Mouse (Mus musculus) limb, embryonic 15.5 days (tissue): ENCODE data around the gene Rnf111. TPM values are rescaled to one million over a fixed set of nuclear protein-coding genes. Genes with fewer than 3 reads are reported as not detected.
A peak's percentile ranks its signal among the peaks of the same experiment; 100 is the strongest.
"Not testable (repeated sequence)": the region's sequence is repeated elsewhere in the genome, so short reads cannot be mapped to it uniquely, and the experiment has no call there.

Experiments used
- ATAC-seq: fragments of 200-750 bp; cut with Nextera tagmentation; 2 replicates; pipeline ENCODE4 v1.8.0; 2017; ENCODE audit warnings: low read depth, moderate TSS enrichment; ENCODE audit not compliant: insufficient number of reproducible peaks, low FRiP score, low TSS enrichment
- H3K27ac ChIP-seq: fragments of 300-500 bp; sonication (generic); 2 replicates; pipeline ENCODE4 v1.5.1; 2015; ENCODE audit warnings: moderate library complexity, mild to moderate bottlenecking, inconsistent platforms
- H3K27me3 ChIP-seq: fragments of 300-500 bp; sonication (generic); 2 replicates; pipeline ENCODE4 v1.6.1; 2015; ENCODE audit warnings: inconsistent platforms
- H3K36me3 ChIP-seq: fragments of 300-500 bp; sonication (generic); 2 replicates; pipeline ENCODE4 v1.6.1; 2015; ENCODE audit warnings: inconsistent platforms
- H3K4me1 ChIP-seq: fragments of 300-500 bp; sonication (generic); 2 replicates; pipeline ENCODE4 v1.6.1; 2015; ENCODE audit warnings: inconsistent platforms
- H3K4me2 ChIP-seq: fragments of 300-500 bp; sonication (generic); 2 replicates; pipeline ENCODE4 v1.6.1; 2015; ENCODE audit warnings: mild to moderate bottlenecking, inconsistent platforms
- H3K4me3 ChIP-seq: fragments of 300-500 bp; sonication (generic); 2 replicates; pipeline ENCODE4 v1.5.1; 2015; ENCODE audit warnings: mild to moderate bottlenecking, inconsistent platforms
- H3K9ac ChIP-seq: fragments of 300-500 bp; sonication (generic); 2 replicates; pipeline ENCODE4 v1.6.1; 2015; ENCODE audit warnings: inconsistent platforms
- H3K9me3 ChIP-seq: fragments of 300-500 bp; sonication (generic); 2 replicates; pipeline ENCODE4 v1.6.1; 2016; ENCODE audit warnings: inconsistent platforms
- WGBS: fragments of 180-500 bp; shearing (Covaris S2); methylation state at CpG from one replicate; pipeline ENCODE4 v1.1.7; 2015; 5-methylcytosine and 5-hydroxymethylcytosine counted together
- polyA plus RNA-seq: library from polyadenylated mRNA; unstranded; fragments of >200 nt; fragmentation: Nextera tagmentation; extraction: Ambion mirVana; gene quantifications from 2 replicates; pipeline ENCODE4 v1.2.1, GENCODE M21; 2015

Rnf111 gene
- polyA plus RNA-seq, result 22.8 and 25.5 TPM in 2 replicates

DNA sequence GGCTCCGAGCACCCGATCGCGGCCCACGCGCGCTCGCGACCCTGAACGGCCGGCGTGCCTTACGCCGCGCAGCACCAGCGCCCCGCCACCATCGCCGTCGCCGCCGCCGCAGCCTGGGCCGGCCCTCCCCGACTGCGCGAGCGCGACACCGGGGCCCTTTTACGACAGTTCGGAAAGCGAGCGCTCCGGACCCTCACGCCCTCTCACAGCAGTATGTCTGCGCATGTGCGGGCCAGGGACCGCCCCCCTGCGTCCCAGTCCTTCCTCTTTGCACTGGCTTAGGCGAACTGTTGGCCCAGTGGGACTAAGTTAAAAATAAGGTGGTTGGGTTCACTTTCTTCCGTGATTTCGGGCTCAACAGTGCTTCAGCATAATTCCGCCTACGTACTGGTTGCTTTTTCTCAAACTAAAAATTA lies at the start of gene Rnf111:
TSS of gene Rnf111 (minus strand) at position 100 of the 416 bp plus-strand sequence.
- Histone ChIP-seq H3K4me1 (peaks cover 8% of the 10 kb centered on the region), H3K36me3 (peaks cover 3% of the 10 kb centered on the region), H3K4me2 (peak within 1 kb of the TSS; percentile 50), H3K9ac (peak within 1 kb of the TSS; percentile 98), H3K27me3 (no peaks in the 10 kb centered on the region), H3K9me3 (no peaks in the 10 kb centered on the region), H3K27ac (peak within 1 kb of the TSS; percentile 99), H3K4me3 (peak within 1 kb of the TSS; percentile 98)
- ATAC-seq, result peak; percentile 94
- WGBS, result under 1% methylated on average over 39 of the region's 45 CpGs

DNA sequence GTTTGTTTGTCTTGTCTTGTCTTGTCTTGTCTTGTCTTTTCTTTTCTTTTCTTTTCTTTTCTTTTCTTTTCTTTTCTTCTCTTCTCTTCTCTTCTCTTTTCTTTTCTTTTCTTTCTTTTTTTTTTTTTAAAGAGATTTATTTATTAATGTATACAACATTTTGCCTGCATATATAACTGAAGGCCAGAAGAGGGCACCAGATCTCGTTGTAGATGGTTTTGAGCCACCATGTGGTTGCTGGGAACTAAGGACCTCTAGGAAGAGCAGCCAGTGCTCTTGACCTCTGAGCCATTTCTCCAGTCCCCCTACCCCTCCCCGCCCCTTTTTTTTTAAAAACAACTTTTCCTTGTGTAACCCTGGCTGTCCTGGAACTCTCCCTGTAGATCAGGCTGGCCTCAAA lies 48.7 kb upstream of the Rnf111 start:
- not testable (repeated sequence) for H3K27ac ChIP-seq, H3K4me3 ChIP-seq, H3K4me1 ChIP-seq, H3K9me3 ChIP-seq, H3K9ac ChIP-seq, H3K4me2 ChIP-seq, ATAC-seq, H3K27me3 ChIP-seq
- WGBS, result 95% methylated on average over 2 of the region's 2 CpGs
- H3K36me3 ChIP-seq, result peaks cover 25% of the 10 kb centered on the region

DNA sequence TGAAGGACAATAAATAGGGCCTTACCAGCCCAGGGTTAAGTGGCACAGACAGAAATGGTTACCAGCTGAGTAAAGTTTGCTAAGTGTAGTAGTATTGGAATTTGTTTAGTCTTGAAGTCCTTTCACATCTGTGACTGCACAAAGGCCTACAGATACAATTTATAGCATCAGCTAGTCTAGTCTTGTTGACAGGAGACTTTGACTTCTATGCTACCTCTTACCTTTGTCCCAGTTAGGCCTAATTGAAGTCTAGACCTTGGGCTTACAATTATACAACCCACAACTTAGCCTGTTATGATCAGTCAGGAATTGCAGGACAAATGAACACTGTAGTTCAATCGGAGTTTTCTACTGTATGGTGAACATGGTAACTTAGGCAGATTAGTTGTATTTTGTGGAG lies 48.0 kb upstream of the Rnf111 start:
- Histone ChIP-seq H3K4me3 (no peak overlapping the region), H3K4me1 (no peaks in the 10 kb centered on the region), H3K36me3 (peaks cover 25% of the 10 kb centered on the region), H3K9me3 (0 out of 2 replicates have a peak, but pooled peaks cover 3% of the 10 kb centered on the region), H3K27me3 (no peaks in the 10 kb centered on the region), H3K9ac (no peak overlapping the region), H3K27ac (no peak overlapping the region), H3K4me2 (no peak overlapping the region)
- ATAC-seq, result no peak
- WGBS, result 92% methylated on average over 1 of the region's 1 CpGs

DNA sequence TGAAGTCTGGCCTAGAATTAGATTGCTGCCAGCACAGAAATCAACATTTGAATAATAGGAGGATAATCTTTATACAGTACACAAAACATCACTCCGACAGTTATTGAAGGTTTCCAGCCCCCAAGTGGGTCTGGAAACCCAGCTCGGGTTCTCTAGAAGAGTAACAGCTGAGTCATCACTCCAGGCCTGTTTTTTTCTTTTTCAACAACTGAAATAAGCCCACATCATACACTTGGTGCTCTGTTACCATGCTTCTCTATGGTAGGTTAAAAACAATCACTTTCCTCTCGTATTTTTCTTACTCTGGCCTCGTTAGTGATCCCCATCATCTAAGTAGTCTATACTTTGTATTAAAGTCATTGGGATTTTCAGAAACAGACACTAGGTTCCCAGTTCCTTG lies 44.8 kb upstream of the Rnf111 start:
- peaks cover 19% of the 10 kb centered on the region for H3K36me3 ChIP-seq
- no peak overlapping the region for H3K27ac ChIP-seq
- H3K9me3 ChIP-seq, result 0 out of 2 replicates have a peak, but pooled peaks cover 3% of the 10 kb centered on the region
- H3K4me2 ChIP-seq, result no peak overlapping the region
- no peaks in the 10 kb centered on the region for H3K27me3 ChIP-seq
- H3K4me1 ChIP-seq, result 0 out of 2 replicates have a peak, but pooled peaks cover 5% of the 10 kb centered on the region
- no peak overlapping the region for H3K4me3 ChIP-seq
- no peak for ATAC-seq
- H3K9ac ChIP-seq, result no peak overlapping the region
- WGBS, result 78% methylated on average over 4 of the region's 4 CpGs

DNA sequence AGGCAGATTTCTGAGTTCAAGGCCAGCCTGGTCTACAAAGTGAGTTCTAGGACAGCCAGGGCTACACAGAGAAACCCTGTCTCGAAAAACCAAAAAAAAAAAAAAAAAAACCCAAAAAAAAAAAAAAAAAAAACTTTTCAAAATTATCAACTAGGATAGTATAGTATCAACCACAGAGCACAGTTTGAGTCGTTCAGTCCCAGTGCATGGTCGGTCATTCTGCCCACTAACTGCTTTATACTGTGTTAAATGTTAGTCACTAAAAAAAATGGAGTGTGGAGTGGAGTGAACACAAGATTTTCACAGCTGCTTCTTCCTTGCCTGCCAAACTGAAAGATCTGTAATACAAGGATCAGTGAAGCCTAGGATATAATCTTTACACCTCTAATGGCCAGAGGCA lies 43.1 kb upstream of the Rnf111 start:
- not testable (repeated sequence) for H3K4me2 ChIP-seq, H3K9ac ChIP-seq, H3K27me3 ChIP-seq, ATAC-seq, H3K4me1 ChIP-seq, H3K9me3 ChIP-seq, H3K4me3 ChIP-seq, H3K36me3 ChIP-seq, H3K27ac ChIP-seq
- 87% methylated on average over 3 of the region's 3 CpGs for WGBS

DNA sequence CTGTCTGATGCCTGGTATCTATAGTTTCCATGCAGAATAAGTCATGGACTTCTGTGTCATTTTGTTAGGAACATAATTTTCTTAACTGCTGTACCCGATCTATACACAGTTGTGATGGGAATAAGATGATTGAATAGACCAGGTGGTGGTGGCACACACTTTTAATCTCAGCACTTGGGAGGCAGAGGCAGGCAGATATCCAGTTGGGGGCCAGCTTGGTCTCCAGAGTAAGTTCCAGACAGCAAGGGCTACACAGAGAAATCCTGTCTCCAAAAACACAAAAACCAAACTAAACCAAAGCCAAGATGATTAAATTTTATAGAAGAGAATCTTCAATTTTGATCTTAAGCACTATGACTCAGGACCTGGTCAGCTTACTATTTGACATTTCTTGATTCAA lies 41.3 kb upstream of the Rnf111 start:
- H3K27me3 ChIP-seq, result no peaks in the 10 kb centered on the region
- 63% methylated on average over 1 of the region's 1 CpGs for WGBS
- no peak overlapping the region for H3K27ac ChIP-seq
- no peak overlapping the region for H3K4me2 ChIP-seq
- no peak overlapping the region for H3K4me3 ChIP-seq
- peaks cover under 1% of the 10 kb centered on the region; the same call in 1 of the 2 replicates for H3K36me3 ChIP-seq
- no peak overlapping the region for H3K9ac ChIP-seq
- H3K9me3 ChIP-seq, result no peaks in the 10 kb centered on the region
- ATAC-seq, result no peak
- peaks cover 13% of the 10 kb centered on the region for H3K4me1 ChIP-seq

DNA sequence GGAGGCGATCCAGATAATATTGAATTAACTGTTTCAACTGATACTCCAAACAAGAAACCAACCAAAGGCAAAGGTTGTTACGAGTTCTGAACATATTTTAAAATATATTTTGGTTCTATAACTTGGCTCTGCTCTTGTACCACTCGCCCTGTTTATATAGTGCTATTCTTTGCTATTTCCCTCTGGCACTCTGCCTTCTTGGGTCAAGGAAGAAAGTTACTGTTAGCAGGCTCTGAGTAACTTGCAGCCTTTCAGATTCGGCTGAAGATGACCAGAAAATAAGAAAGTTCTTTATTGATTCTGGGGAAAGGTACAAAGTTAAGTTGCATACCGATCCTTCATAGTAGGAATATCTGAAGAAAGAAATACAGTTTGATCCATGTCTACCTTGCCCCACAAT lies 40.5 kb upstream of the Rnf111 start:
- no peaks in the 10 kb centered on the region for H3K27me3 ChIP-seq
- peaks cover 13% of the 10 kb centered on the region for H3K4me1 ChIP-seq
- WGBS, result 67% methylated on average over 5 of the region's 5 CpGs
- H3K4me3 ChIP-seq, result peak overlapping the region; percentile 94
- no peaks in the 10 kb centered on the region; the same call in 1 of the 2 replicates for H3K36me3 ChIP-seq
- H3K9me3 ChIP-seq, result no peaks in the 10 kb centered on the region
- H3K27ac ChIP-seq, result no peak overlapping the region
- H3K4me2 ChIP-seq, result peak overlapping the region; percentile 50
- no peak for ATAC-seq
- no peak overlapping the region for H3K9ac ChIP-seq

DNA sequence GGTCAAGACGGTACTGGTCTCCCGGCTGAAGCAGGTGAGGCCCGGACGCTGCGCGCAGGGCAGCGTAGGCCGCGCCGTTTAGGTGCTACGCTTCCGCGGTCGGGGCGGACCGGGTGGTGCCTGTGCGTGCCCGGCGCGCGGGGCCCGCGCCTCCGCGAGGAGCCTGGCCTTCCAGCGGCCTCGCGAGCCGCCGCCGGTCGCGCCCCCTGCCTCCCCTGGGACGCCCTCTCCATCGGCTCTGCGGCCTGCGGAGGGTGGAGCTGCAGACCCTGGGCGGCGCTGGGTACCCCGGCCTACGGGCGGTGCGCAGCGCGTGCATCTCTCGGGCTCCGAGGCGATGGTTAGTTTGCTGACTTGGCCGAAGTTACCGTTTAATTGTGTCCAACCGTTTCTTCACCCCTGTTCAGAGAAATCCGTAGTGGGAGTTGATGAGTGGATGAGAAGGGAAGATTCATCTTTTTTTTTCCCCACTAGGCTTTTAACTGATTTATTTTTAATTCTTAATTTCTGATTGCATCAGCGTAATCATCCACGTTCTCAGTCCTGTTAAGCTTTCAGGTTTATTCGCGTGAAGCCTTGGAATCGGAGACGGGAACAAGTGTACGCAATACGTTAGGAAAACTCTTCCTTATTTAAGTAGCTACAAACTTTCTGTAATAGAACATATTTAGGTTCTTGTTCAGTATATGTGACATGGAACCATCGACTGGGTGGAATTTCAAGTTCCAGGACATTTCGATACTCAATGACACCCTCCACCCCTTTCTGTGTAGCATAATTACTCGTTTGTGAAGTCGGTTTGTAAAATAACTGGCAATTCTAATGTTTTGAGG lies 39.7 kb upstream of the Rnf111 start:
- peak overlapping the region; percentile 91 for H3K9ac ChIP-seq
- no peaks in the 10 kb centered on the region; the same call in 1 of the 2 replicates for H3K36me3 ChIP-seq
- H3K4me1 ChIP-seq, result peaks cover 13% of the 10 kb centered on the region
- H3K9me3 ChIP-seq, result no peaks in the 10 kb centered on the region
- peak; percentile 45 for ATAC-seq
- H3K4me2 ChIP-seq, result peak overlapping the region; percentile 50
- WGBS, result under 1% methylated on average over 64 of the region's 64 CpGs
- H3K27me3 ChIP-seq, result no peaks in the 10 kb centered on the region
- H3K4me3 ChIP-seq, result peak overlapping the region; percentile 94
- H3K27ac ChIP-seq, result peak overlapping the region; percentile 97

DNA sequence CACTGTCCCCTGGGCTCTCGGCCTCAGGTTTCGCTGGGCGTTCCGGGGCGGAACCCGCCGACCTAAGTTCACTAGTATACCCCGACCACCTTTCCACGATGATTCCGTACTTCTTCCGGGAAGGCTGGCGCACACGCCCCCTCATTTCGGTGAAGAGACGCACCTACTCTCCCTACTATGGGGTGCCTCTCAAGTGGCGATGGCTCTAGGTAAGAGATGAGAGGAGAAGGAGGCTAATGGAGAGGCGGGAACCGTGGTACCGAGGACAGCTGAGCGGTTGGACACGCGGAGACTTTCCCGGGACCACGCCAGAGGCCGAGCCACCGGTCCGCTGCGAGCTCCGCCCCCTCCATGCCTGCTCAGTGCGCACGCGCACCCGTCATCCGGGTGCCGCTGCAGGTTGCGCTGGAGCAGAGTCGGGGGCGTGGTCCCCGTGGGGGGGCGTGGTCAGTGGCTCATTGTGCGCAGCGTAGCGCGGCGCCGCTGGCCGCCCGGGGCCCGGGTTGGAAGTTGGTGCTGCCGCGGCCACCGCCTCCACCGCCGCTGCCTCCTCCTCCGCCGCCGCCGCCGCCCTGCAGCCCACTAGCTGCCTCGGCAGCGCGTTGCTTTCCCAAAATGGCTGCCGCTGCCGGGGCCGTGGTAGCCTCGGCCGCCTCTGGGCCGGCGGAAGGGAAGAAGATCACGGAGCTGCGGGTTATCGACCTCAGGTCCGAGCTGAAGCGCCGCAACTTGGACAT lies 38.9 kb upstream of the Rnf111 start, which contains the start of gene Sltm:
TSS of gene Sltm (plus strand) at position 450 of the 737 bp plus-strand sequence.
- peak within 1 kb of the TSS; percentile 97 for H3K27ac ChIP-seq
- H3K4me2 ChIP-seq, result peak within 1 kb of the TSS; percentile 89
- no peaks in the 10 kb centered on the region for H3K9me3 ChIP-seq
- ATAC-seq, result peak; percentile 99
- H3K4me1 ChIP-seq, result peaks cover 13% of the 10 kb centered on the region
- under 1% methylated on average over 67 of the region's 75 CpGs for WGBS
- no peaks in the 10 kb centered on the region; the same call in 1 of the 2 replicates for H3K36me3 ChIP-seq
- H3K9ac ChIP-seq, result peak within 1 kb of the TSS; percentile 91
- H3K4me3 ChIP-seq, result peak within 1 kb of the TSS; percentile 94
- H3K27me3 ChIP-seq, result no peaks in the 10 kb centered on the region

DNA sequence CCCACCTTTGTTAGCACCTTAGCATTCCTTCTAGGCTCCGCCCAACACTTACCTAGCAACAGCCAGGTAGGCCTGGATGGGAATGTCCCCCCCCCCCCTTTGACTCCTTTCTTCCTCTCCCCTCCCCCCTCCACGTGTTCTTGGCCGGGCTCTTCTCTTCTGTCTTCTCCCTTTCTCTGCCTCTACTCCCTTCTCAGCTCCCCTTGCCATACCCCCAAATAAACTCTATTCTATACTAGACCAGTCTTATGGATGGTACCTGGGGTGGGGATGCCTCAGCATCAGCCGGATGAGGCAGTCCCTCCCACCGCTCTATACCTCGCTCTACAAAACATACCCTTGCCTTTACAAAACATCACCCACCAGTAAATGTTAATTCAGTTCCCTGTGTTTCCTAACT lies 38.1 kb upstream of the Rnf111 start:
- peak overlapping the region; percentile 50; the same call in 1 of the 2 replicates for H3K9ac ChIP-seq
- H3K36me3 ChIP-seq, result no peaks in the 10 kb centered on the region
- H3K4me1 ChIP-seq, result peaks cover 13% of the 10 kb centered on the region
- H3K9me3 ChIP-seq, result no peaks in the 10 kb centered on the region
- no peak overlapping the region for H3K27ac ChIP-seq
- H3K4me3 ChIP-seq, result peak overlapping the region; percentile 94
- no peaks in the 10 kb centered on the region for H3K27me3 ChIP-seq
- WGBS, result 9% methylated on average over 6 of the region's 6 CpGs
- peak overlapping the region; percentile 89 for H3K4me2 ChIP-seq
- no peak for ATAC-seq

DNA sequence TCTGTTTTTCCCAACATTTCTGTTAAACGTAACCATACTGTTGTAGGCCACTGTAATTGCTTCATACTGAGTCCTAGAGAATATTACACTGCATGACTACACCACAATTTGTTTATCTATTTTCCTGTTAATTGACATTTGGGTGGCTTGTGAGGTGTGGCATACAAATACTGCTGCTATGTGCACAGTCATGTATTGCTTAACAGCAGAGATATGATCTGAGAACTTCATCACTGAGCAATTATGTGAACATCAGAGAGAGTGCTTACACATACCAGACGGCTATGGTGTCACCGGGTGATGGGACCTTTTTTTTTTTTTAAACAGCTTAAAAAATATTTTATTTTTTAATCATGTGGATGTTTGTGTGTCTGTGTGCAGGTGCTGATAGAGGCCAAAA lies 29.8 kb upstream of the Rnf111 start:
- H3K36me3 ChIP-seq, result no peaks in the 10 kb centered on the region
- H3K4me3 ChIP-seq, result no peak overlapping the region
- H3K27me3 ChIP-seq, result no peaks in the 10 kb centered on the region
- no peak overlapping the region for H3K4me2 ChIP-seq
- H3K4me1 ChIP-seq, result no peaks in the 10 kb centered on the region
- no peaks in the 10 kb centered on the region for H3K9me3 ChIP-seq
- ATAC-seq, result 0 out of 2 replicates have a peak, but pooled peaks have one; percentile 14
- whole genome bisulfite sequencing, result 63% methylated on average over 3 of the region's 3 CpGs
- H3K27ac ChIP-seq, result no peak overlapping the region
- no peak overlapping the region for H3K9ac ChIP-seq

DNA sequence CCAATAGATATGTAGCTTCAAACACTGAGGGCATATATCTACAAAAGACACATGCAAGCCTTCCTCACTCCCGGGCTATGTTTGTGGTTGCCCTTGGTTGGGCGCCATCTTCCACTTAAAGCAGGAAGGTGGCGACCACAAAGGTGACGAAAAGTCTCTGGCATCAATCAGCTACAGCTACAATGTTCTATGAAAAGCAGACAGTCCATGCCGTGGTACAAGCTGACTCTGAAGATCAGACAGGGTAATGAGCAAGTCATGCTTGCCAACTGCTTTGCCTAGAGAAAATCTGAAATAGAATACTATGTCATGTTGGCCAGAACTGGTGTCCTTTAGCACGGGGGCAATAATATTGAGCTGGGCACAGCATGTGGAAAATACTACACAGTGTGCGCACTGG lies 20.8 kb upstream of the Rnf111 start:
- no peak overlapping the region for H3K4me3 ChIP-seq
- 80% methylated on average over 7 of the region's 7 CpGs for WGBS
- no peaks in the 10 kb centered on the region for H3K4me1 ChIP-seq
- ATAC-seq, result no peak
- H3K36me3 ChIP-seq, result no peaks in the 10 kb centered on the region
- no peaks in the 10 kb centered on the region for H3K27me3 ChIP-seq
- H3K9ac ChIP-seq, result no peak overlapping the region
- no peak overlapping the region for H3K27ac ChIP-seq
- H3K4me2 ChIP-seq, result no peak overlapping the region
- no peaks in the 10 kb centered on the region for H3K9me3 ChIP-seq
